Mouse (Mus musculus): ENCODE results near the gene Arfgap2.

DNA sequence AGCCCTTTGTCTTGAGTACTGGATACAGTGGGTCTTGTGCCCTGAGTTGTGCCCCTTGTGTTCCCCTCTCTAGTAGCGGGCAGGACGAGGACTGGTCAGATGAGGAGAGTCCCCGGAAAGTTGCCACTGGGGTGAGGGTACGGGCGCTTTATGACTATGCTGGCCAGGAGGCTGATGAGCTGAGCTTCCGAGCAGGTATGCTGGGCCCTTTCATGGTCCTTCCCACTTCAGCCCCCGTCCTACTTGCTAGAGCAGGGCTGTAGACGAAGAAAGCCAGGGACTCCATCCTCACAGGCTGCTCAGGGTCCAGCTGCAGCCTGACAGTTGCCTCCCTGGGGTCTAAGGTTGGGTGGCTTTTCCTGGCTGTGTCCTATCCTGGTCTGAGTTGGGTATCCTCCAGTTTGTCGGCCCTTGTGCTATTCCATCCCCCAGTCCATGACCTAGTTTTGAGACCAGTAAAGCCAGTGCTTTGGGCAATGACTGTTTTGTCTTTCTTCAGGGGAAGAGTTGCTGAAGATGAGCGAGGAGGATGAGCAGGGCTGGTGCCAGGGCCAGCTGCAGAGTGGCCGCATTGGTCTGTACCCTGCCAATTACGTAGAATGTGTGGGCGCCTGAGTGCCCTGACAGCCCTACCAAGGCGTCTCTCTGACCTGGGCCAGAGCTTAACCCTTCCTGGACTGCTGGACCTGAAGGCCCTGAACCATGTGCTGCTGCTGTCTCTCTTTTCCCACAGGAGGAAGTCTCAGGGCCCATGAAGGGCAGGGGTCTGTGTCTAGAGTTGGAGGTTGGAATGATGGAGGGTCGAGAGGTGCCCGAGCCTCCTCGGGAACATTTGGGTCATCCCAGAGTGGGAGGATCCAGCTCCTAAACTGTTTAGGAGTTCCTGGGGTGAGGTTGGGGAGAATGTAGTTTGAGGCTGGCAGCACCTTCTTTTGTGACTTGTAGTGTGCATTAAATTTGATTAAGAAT, 798 bp upstream of the Arfgap2 start:
- TF ChIP-seq CTCF (conservative IDR thresholded peaks at IDR 0.05; ENCODE audit: insufficient read depth, insufficient read length, low read depth, low read length) = no peak
- no peak for TF ChIP-seq POLR2A (IDR thresholded peaks at IDR 0.05; ENCODE audit: low read depth, low read length)
